Mouse (Mus musculus) adrenal gland, adult (tissue): ENCODE results near the gene Osbp2.
"Not testable (repeated sequence)": the region's sequence is repeated elsewhere in the genome, so short reads cannot be mapped to it uniquely, and the experiment has no call there.

Experiments
- DNase-seq, 2 experiments: peaks; one replicate each; pipeline ENCODE4 v3.0.0; 2022 to 2023; ENCODE audit warnings: low spot score in 1 of 2; ENCODE audit not compliant: inconsistent age in 2 of 2

The Osbp2 gene

DNA sequence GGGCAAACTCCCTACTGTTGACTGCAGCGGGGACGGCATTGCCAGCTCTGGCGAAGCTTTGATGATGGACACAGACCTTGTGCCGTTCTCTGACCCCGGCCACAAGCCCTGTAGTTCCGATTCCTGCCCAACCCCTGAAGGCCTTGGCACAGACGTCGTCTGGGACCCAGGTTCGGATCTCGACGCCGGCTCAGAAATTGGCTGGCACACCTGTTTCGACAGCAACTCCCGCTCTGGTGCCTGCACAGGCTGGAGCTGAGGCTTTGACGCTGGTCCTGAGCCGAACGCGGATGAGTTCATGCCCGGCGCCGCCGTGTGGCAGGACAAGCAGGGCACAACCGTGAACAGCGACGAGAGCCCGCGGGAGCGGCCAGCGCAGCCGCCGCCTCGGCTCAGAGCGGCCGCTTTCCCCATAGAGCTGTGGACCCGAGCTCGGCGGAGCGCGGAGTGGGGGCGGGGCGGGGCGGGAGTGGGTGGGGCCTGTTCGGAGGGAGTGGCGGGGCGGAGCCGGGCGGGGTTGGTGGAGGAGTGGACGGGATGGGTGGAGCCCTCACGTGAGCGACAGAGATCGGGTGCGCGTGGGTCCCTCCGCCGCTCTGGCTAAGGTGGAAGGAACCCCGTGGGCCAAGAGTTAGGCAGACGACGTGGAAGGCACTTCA is at the start of gene Osbp2:
Gene Osbp2, minus strand, starts transcription at position 450 of the 659 bp plus-strand sequence.
- DNase-seq = peak; percentile 78 to 89

DNA sequence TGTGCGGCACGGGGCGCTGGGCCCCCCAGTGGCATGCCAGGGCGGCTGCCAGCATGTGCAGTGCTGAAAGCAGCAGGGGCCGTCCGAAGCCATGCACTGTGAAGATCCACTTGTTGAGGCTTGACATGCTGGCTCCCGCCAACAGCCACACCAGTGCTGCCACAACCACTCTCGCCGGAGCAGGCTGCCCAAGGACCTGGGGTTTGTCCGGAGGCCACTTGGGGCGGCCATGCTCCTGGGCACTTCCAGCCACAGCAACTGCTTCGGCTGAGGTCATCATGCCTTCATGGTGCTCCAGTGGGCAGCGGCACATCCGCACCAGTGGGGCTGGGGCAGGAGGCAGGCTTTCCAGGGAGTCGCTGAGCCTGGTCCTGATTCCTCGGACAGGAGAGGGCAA is 49.2 kb upstream of the Osbp2 start:
- peak; percentile 68 to 81 for DNase-seq

- peak; percentile 68 to 74 for DNase-seq
Measured at GRCm38 (mm10) chr11:3912100-3912874, 48.6 kb upstream of the Osbp2 start.

DNA sequence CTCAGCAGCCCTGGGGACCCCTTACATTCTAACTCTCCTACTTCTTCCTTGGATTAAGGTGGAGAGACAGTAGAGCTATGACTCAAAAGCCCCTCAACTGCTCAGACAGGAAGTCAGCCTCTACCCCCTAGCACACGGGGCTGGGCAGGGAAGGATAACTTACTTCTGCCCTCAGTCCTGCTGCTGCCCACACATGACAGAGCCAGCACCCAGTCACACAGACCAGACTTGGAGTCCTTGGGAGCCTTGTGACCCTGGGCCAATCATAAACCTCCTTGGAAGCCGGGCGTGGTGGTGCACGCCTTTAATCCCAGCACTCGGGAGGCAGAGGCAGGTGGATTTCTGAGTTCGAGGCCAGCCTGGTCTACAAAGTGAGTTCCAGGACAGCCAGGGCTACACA is 47.7 kb upstream of the Osbp2 start:
- DNase-seq = not testable (repeated sequence)

DNA sequence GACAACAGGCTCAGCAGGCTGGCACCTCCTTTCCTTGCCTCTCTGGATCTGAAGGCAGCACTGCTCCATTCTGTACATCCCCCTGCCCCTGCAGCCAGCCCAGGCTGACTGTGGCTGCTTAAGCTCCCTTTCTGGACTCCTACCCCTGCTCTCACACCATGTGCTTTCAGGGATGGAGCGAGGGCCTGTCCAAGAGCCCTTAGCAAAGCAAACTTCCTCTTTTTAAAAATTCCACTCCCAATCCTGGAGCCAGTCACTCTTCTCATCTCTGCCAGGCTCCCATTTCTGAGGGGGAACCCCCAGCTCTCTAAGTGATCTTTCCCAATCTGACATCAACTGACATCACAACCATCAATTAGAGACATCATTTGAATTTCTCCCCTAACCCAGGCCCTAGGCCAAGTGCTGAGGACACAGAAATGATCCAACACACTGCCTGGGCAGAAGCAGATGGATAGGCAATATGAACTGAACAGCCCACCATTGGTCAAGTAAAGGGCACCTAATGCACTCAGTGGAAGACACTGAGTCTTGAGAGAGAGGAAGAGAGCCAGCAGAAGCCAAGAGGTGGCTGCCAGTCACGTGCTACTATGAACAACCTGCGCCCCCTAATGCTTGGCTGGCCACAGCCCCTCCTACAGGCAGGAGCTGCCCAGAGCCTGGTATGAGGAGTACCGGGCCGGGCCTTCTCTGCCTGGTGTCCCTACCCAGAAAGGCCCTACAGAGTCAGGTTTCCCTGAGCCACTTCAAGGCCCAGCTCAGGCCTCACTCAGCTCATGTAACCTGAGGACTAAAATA is 47.0 kb upstream of the Osbp2 start:
- DNase-seq = no peak

DNA sequence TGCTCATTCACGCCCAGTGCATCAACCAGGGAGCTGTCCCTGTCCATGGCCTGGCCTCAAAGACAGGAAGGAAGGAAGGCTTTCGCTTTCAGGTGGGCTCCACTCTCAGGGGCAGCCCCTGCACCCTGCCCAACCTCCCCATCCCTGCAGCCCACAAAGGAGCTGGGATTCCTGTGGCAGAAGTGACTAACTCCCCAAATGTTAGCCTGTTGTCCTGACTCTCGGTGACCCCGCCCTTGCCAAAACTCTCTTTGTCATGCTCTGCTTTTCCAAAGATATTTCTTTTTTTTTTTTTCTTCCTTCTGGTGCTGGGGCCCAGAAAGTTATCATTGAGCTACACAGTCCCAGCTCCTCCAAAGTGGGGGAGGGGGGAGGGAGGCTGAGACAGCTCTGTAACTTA is 45.5 kb upstream of the Osbp2 start:
- no peak for DNase-seq

DNA sequence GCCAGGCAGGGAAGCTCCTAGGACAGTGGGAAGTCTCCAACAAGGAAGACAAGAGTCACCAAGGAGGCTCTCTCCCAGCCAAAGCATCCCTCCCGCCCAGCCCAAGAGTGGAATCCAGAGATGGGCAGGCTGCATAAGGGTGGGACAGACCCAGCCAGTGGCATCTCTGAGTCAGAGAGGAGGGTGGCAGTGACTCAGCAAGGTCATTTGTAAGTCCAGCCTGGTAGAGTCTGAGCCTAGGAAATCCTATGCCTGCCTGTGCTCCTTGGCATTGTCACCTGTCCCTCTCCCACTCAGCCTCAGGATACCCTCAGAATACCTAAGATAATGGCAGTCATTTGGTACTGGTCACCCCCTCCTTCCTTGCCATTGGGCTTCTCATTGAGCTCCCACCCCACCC is 41.7 kb upstream of the Osbp2 start:
- DNase-seq = peak; percentile 74 to 77

- no peak for DNase-seq
Measured at GRCm38 (mm10) chr11:3904673-3905072, 41.0 kb upstream of the Osbp2 start.

- peak; percentile 83 to 90 for DNase-seq
Measured at GRCm38 (mm10) chr11:3903046-3903445, 39.3 kb upstream of the Osbp2 start.

GRCm38 (mm10) chr11:3902516-3902915 is 38.8 kb upstream of the Osbp2 start:
- no peak for DNase-seq

DNA sequence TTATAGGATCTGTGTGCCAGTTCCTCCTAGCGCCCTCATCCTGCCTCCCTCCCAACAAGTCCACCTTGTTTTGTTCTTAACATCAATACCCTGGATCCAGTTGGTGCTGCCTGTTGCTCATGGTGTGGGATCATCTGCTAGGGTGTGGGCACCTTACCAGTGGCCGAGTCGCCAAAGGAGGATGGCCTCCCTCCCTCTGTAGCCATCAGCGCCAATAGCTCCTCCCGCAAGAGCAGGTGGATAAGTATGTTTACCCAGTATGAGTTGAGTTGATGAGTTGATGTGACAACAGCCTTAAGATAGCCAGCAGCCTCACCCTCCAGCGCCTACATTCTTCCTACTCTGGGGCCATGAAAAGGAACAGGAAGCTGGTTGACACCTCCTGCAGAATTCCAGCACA is 36.6 kb upstream of the Osbp2 start:
- DNase-seq = peak in 1 of 2 experiments; percentile 18

DNA sequence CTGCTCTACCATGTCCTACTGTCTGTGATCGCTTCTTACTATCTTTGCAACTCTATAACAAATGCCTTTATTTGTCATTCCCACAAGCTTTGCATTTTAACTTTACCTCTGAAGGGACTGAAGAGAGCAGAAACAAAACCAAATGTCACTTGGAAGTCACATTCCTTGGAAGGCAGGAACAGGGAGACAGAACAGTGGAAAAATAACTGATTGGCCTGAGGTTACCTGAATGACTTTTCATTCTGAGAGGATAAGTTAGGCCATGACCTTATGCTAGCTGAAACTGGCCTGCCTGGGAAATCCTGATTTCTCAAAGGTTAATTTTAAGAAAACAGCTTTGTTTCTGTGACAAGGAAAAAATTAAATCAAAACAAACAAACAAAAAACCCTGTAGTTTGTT is 32.2 kb upstream of the Osbp2 start:
- DNase-seq = peak in 1 of 2 experiments; percentile 26

- no peak for DNase-seq
Measured at GRCm38 (mm10) chr11:3895458-3895857, 31.8 kb upstream of the Osbp2 start.

- DNase-seq = peak; percentile 94 to 97
Measured at GRCm38 (mm10) chr11:3894406-3895281, 30.9 kb upstream of the Osbp2 start, which contains the start of the genes 4921536K21Rik and Dusp18. Gene 4921536K21Rik, minus strand, starts transcription at chr11:3895098. Gene Dusp18, plus strand, starts transcription at chr11:3895240.

DNA sequence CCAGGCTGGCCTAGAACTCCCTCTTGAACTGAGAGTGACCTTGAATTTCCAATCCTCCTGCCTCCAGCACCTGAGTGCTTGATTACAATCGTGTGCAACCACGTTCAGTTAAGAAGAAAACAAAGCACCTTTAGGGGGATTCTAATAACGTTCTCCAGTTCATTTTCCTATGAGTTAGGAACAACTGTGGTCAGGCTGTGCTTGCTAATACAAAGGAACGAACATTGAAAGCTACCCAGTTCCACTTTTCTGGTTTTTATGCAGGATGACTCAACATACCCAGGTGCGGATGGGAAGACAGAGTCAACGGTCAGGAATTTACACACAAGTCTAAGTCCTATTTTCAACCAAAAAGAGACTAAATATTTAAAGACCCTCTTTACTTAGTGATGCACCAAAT is 30.3 kb upstream of the Osbp2 start:
- DNase-seq = no peak

- DNase-seq = peak; percentile 42 to 75
Measured at GRCm38 (mm10) chr11:3887331-3887730, 23.6 kb upstream of the Osbp2 start.

- no peak for DNase-seq
Measured at GRCm38 (mm10) chr11:3883711-3884110, 20.0 kb upstream of the Osbp2 start.

GRCm38 (mm10) chr11:3879836-3880235 is 16.1 kb upstream of the Osbp2 start:
- DNase-seq = peak; percentile 64 to 91

DNA sequence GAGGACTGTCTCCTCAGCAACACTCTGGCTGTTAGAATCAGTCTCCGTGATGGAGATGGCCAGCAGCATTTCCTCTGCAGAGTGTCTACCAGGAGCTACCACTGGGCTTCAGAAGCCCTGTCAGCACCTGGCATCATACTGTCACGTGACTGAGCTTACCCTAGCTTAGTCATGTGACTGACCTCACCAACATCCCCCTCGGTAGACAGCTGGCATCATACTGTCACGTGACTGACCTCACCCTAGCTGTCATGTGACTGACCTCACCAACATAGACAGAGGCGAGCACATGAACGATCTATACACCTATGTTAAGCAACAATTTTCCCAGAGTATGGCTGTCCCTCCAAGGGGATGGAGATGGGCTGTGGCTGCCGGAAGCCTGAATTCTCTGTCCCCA is 15.0 kb upstream of the Osbp2 start:
- DNase-seq = no peak

GRCm38 (mm10) chr11:3876419-3876818 is 12.7 kb upstream of the Osbp2 start:
- DNase-seq = no peak

GRCm38 (mm10) chr11:3864343-3864742 is 640 bp upstream of the Osbp2 start:
- peak in 1 of 2 experiments; percentile 52 for DNase-seq
